Mouse (Mus musculus) left cerebral cortex, postnatal 10 days (tissue): ENCODE data around the gene Olfr1312. TPM values are rescaled to one million over a fixed set of nuclear protein-coding genes. Genes with fewer than 3 reads are reported as not detected.
"Not testable (repeated sequence)": the region's sequence is repeated elsewhere in the genome, so short reads cannot be mapped to it uniquely, and the experiment has no call there.

Experiments used
- DNase-seq, 2 experiments: peaks; one replicate each; pipeline ENCODE4 v3.0.0; 2021 to 2022; ENCODE audit warnings: low spot score in 2 of 2, mixed read lengths in 1 of 2; ENCODE audit errors: extremely low spot score in 1 of 2
- intact Hi-C: fragments of 180-260 bp; cut with DNase I; formaldehyde crosslinking; loops from one replicate; pipeline ENCODE4 v1.15.1; 2025
- total RNA-seq, 2 experiments: library from RNA; stranded (reverse); gene quantifications; 2 replicates each; pipeline ENCODE4 v1.2.3; 2021

Olfr1312 gene
- total RNA-seq = not detected

- no peak for DNase-seq
- intact Hi-C loops = no loop called here
Observed at GRCm38 (mm10) chr2:112050138-112050537, at the start of gene Olfr1312. Gene Olfr1312, minus strand, starts transcription at chr2:112050238.

GRCm38 (mm10) chr2:112096681-112097080, 46.6 kb upstream of the Olfr1312 start, which contains the start of gene Olfr1314:
Gene Olfr1314, minus strand, starts transcription at chr2:112096781.
- intact Hi-C loops = no loop called here

GRCm38 (mm10) chr2:112077743-112078142, 27.7 kb upstream of the Olfr1312 start, which contains the start of gene Olfr1313:
Gene Olfr1313, minus strand, starts transcription at chr2:112077843.
- intact Hi-C loops = no loop called here

More at GRCm38 (mm10) chr2:112096681-112097080, 46.6 kb upstream of the Olfr1312 start, which contains the start of gene Olfr1314:
- no peak for DNase-seq

GRCm38 (mm10) chr2:112026971-112027370, 23.1 kb downstream of the Olfr1312 start:
- intact Hi-C loops, DNase-seq: not testable (repeated sequence)

More at GRCm38 (mm10) chr2:112077743-112078142, 27.7 kb upstream of the Olfr1312 start, which contains the start of gene Olfr1313:
- DNase-seq = no peak

- intact Hi-C loops = no loop called here
- no peak for DNase-seq
Observed at GRCm38 (mm10) chr2:112024312-112024711, 25.7 kb downstream of the Olfr1312 start, which contains the start of gene Olfr1311. Gene Olfr1311, minus strand, starts transcription at chr2:112024412.

GRCm38 (mm10) chr2:112014900-112015299, 35.1 kb downstream of the Olfr1312 start:
- no peak for DNase-seq
- intact Hi-C loops = no loop called here

- intact Hi-C loops = no loop called here
- DNase-seq = no peak
Observed at GRCm38 (mm10) chr2:112012608-112013007, 37.4 kb downstream of the Olfr1312 start, which contains the start of gene Olfr1310. Gene Olfr1310, minus strand, starts transcription at chr2:112012708.

GRCm38 (mm10) chr2:111990181-111990580, 59.9 kb downstream of the Olfr1312 start, which contains the start of gene Olfr1309:
Gene Olfr1309, minus strand, starts transcription at chr2:111990281.
- intact Hi-C loops = no loop called here
- DNase-seq = no peak

Other genes with a start within 250 kb of the Olfr1312 start
- not detected for gene Olfr1303, start 229.9 kb downstream of the Olfr1312 start, total RNA-seq
- gene Olfr1305, start 173.1 kb downstream of the Olfr1312 start, total RNA-seq = not detected
- not detected for gene Olfr1306, start 134.0 kb downstream of the Olfr1312 start, total RNA-seq
- under 1 TPM in 1 of 2 experiments, not detected in 1; 0.04 TPM for gene Olfr1307, start 100.8 kb downstream of the Olfr1312 start, total RNA-seq
- not detected for gene Olfr1308, start 85.3 kb downstream of the Olfr1312 start, total RNA-seq
- gene Olfr1309, start 60.0 kb downstream of the Olfr1312 start, total RNA-seq = not detected
- not detected for gene Olfr1310, start 37.5 kb downstream of the Olfr1312 start, total RNA-seq
- not detected for gene Olfr1311, start 25.8 kb downstream of the Olfr1312 start, total RNA-seq
- gene Olfr1313, start 27.6 kb upstream of the Olfr1312 start, total RNA-seq = not detected
- not detected for gene Olfr1314, start 46.5 kb upstream of the Olfr1312 start, total RNA-seq
- not detected for gene Olfr1315-ps1, start 65.2 kb upstream of the Olfr1312 start, total RNA-seq
- not detected for gene Olfr1316, start 84.7 kb upstream of the Olfr1312 start, total RNA-seq
- gene Olfr1317, start 90.1 kb upstream of the Olfr1312 start, total RNA-seq = not detected
- gene Olfr1318, start 104.0 kb upstream of the Olfr1312 start, total RNA-seq = not detected
- 10 to 100 TPM; 77.4 to 82.7 TPM for gene Lpcat4, start 189.2 kb upstream of the Olfr1312 start, total RNA-seq
- not detected for gene Nutm1, start 209.1 kb upstream of the Olfr1312 start, total RNA-seq
- 10 to 100 TPM; 72.0 to 74.7 TPM for gene Nop10, start 211.7 kb upstream of the Olfr1312 start, total RNA-seq
- gene Slc12a6, start 215.6 kb upstream of the Olfr1312 start, total RNA-seq = 10 to 100 TPM; 92.8 to 96.6 TPM
- gene Gm21985, start 216.1 kb upstream of the Olfr1312 start, total RNA-seq = 1 to 10 TPM; 1.2 to 3.6 TPM